Mouse (Mus musculus) forebrain, embryonic 12.5 days (tissue): Measurements from ENCODE around the gene Ube4b. TPM values are rescaled to one million over a fixed set of nuclear protein-coding genes. Genes with fewer than 3 reads are reported as not detected.
"Not testable (repeated sequence)": the region's sequence is repeated elsewhere in the genome, so short reads cannot be mapped to it uniquely, and the experiment has no call there.

Experiments used
- ATAC-seq: fragments of 200-750 bp; cut with Nextera tagmentation; 2 replicates; pipeline ENCODE4 v1.8.0; 2017; ENCODE audit warnings: moderate TSS enrichment; ENCODE audit not compliant: low FRiP score
- H3K27ac ChIP-seq: fragments of 300-500 bp; sonication (generic); 2 replicates; pipeline ENCODE4 v1.5.1; 2016; ENCODE audit warnings: mild to moderate bottlenecking
- H3K27me3 ChIP-seq: fragments of 300-500 bp; sonication (generic); 2 replicates; pipeline ENCODE4 v1.6.1; 2016; ENCODE audit warnings: mild to moderate bottlenecking
- H3K36me3 ChIP-seq: fragments of 300-500 bp; sonication (generic); replicated peaks from 2 replicates; pipeline ENCODE4 v1.6.1; 2016; ENCODE audit warnings: mild to moderate bottlenecking
- H3K4me1 ChIP-seq: fragments of 300-500 bp; sonication (generic); 2 replicates; pipeline ENCODE4 v1.6.1; 2016
- H3K4me2 ChIP-seq: fragments of 300-500 bp; sonication (generic); 2 replicates; pipeline ENCODE4 v1.6.1; 2016; ENCODE audit warnings: mild to moderate bottlenecking, moderate library complexity
- H3K4me3 ChIP-seq: fragments of 300-500 bp; sonication (generic); replicated peaks from 2 replicates; pipeline ENCODE4 v1.5.1; 2016; ENCODE audit warnings: mild to moderate bottlenecking
- H3K9ac ChIP-seq: fragments of 300-500 bp; sonication (generic); 2 replicates; pipeline ENCODE4 v1.6.1; 2016; ENCODE audit warnings: mild to moderate bottlenecking
- H3K9me3 ChIP-seq: fragments of 300-500 bp; sonication (generic); 2 replicates; pipeline ENCODE4 v1.6.1; 2016
- WGBS: fragments of 180-500 bp; shearing (Covaris S2); methylation state at CpG from one replicate; pipeline ENCODE4 v1.1.7; 2016; 5-methylcytosine and 5-hydroxymethylcytosine counted together
- polyA plus RNA-seq: library from polyadenylated mRNA; unstranded; fragments of >200 nt; fragmentation: Nextera tagmentation; extraction: Ambion mirVana; gene quantifications from 2 replicates; pipeline ENCODE4 v1.2.1, GENCODE M21; 2016

Gene Ube4b
- polyA plus RNA-seq, 1 experiment from 2014 or later = 68.9 TPM

DNA sequence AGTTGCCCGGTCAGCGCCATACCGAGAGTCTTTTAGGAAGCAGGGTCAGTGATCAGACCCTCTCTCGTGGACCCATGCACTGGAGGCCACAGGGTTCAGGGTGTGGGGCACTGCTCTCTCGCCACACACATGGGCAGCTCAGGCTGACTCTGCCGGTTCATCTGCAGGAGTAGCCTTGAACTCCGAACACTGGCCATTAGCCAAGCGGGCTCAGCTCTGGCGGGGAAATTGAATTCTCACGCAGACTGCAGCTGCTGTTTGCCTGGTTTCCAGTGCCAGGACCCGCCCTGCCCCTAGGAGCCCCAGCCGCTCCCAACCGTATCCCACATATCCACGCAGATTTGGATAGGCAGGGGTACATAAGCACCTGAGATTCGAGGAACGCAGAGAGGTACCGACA, 27.7 kb upstream of the Ube4b start:
- no peak for ATAC-seq
- no peak overlapping the region for H3K4me3 ChIP-seq
- H3K27me3 ChIP-seq = no peaks in the 10 kb centered on the region
- H3K4me2 ChIP-seq = no peak overlapping the region
- no peaks in the 10 kb centered on the region for H3K9me3 ChIP-seq
- no peaks in the 10 kb centered on the region for H3K4me1 ChIP-seq
- whole genome bisulfite sequencing = 91% methylated on average over 17 of the region's 17 CpGs
- no peaks in the 10 kb centered on the region for H3K36me3 ChIP-seq
- no peak overlapping the region for H3K27ac ChIP-seq
- H3K9ac ChIP-seq = 0 out of 2 replicates have a peak overlapping the region, but pooled peaks have one; percentile 7

DNA sequence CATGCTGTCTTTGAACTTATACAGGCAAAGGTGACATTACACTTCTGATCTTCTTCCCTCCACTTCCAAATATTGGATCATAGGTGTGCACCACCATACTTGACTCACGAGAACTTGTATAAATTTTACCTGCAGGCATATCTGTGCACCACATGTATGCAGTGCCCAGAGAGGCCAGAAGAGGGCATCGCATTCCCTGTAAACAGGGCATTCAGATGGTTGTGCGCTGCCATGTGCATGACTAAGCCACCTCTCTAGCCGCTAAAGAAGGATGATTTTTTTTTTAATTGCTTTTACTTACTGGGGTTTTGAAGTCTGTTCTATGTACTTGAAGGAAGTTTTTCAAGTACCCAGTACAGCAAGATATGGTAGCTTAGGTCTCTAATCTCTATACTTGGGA, 27.1 kb upstream of the Ube4b start:
- Histone ChIP-seq H3K27me3 (no peaks in the 10 kb centered on the region), H3K27ac (no peak overlapping the region), H3K4me1 (no peaks in the 10 kb centered on the region), H3K36me3 (no peaks in the 10 kb centered on the region), H3K4me3 (no peak overlapping the region), H3K9me3 (no peaks in the 10 kb centered on the region), H3K4me2 (no peak overlapping the region), H3K9ac (no peak overlapping the region)
- WGBS = 85% methylated on average over 4 of the region's 4 CpGs
- no peak for ATAC-seq

DNA sequence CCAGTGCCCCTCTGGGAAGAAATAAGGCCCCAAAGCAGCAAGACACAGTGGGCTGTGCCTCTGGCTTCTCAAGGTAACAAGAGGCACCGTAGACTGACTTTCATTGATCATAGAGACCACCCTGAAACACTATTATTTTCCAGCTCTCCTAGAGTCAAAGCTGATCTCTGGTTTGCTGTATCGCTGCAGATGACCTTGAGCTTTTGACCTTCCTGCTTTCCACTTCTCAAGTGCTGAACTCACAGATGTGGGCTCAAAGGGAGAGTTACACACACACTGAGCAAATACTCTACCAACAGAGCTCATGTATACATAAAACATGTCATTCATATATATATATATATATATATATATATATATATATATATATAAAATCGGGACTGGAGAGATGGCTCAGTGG, 24.1 kb upstream of the Ube4b start:
- no peak overlapping the region for H3K9ac ChIP-seq
- no peaks in the 10 kb centered on the region for H3K9me3 ChIP-seq
- no peak overlapping the region for H3K4me2 ChIP-seq
- H3K27ac ChIP-seq = no peak overlapping the region
- H3K36me3 ChIP-seq = no peaks in the 10 kb centered on the region
- H3K4me3 ChIP-seq = no peak overlapping the region
- WGBS = 93% methylated on average over 3 of the region's 3 CpGs
- peaks cover 8% of the 10 kb centered on the region for H3K4me1 ChIP-seq
- no peaks in the 10 kb centered on the region for H3K27me3 ChIP-seq
- no peak for ATAC-seq

DNA sequence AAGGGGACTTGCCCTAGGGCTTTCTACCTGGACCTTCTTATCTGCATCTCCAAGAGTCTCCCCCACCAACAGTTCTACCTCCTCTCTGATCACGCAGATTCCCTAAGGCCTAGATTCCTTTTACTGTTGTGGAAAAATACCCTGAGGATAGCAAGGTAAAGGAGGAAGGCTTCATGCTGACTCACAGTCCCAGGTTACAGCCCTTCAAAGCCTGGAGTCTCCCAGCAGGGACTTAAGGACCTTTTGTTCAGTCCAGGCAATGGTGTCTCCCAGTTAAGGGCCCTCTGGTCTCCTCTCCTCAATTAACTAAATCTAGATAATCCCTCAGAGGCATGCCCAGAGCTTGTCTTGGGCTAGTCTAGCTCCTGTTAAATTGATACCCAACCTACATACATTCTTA, 19.8 kb upstream of the Ube4b start:
- H3K36me3 ChIP-seq = no peaks in the 10 kb centered on the region
- WGBS = 8% methylated on average over 1 of the region's 1 CpGs

DNA sequence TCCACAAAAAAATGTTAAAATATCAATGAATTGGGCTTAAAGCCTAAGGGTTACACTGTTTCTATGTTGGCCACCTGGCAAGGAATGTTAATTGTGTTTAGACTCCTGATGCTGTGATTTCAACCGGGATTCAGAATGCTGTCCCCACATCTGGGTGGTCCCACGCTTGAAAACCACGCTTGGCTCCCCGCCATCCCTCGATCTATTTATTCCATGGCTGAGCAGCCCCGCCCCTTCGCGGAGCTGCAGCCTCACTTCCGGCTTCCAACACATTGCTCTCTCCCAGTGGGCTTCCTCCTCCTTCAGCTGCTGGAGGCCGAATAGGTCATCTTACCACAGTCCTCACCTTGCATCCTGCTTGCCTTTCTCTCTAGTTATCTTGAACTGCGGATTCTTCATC, 19.3 kb upstream of the Ube4b start:
- peak overlapping the region; percentile 33; the same call in 1 of the 2 replicates for H3K4me3 ChIP-seq
- ATAC-seq = peak; percentile 68
- H3K4me2 ChIP-seq = peak overlapping the region; percentile 59
- peaks cover 21% of the 10 kb centered on the region for H3K4me1 ChIP-seq
- WGBS = under 1% methylated on average over 11 of the region's 11 CpGs
- H3K27ac ChIP-seq = peak overlapping the region; percentile 95
- no peaks in the 10 kb centered on the region for H3K36me3 ChIP-seq
- H3K27me3 ChIP-seq = no peaks in the 10 kb centered on the region
- no peaks in the 10 kb centered on the region for H3K9me3 ChIP-seq
- H3K9ac ChIP-seq = peak overlapping the region; percentile 61; the same call in 1 of the 2 replicates

More for the DNA sequence above, 19.8 kb upstream of the Ube4b start:
- ATAC-seq = no peak
- Histone ChIP-seq H3K27me3 (no peaks in the 10 kb centered on the region), H3K9ac (no peak overlapping the region), H3K27ac (peak overlapping the region; percentile 95), H3K4me3 (no peak overlapping the region), H3K4me1 (peaks cover 21% of the 10 kb centered on the region), H3K4me2 (peak overlapping the region; percentile 59), H3K9me3 (no peaks in the 10 kb centered on the region)

DNA sequence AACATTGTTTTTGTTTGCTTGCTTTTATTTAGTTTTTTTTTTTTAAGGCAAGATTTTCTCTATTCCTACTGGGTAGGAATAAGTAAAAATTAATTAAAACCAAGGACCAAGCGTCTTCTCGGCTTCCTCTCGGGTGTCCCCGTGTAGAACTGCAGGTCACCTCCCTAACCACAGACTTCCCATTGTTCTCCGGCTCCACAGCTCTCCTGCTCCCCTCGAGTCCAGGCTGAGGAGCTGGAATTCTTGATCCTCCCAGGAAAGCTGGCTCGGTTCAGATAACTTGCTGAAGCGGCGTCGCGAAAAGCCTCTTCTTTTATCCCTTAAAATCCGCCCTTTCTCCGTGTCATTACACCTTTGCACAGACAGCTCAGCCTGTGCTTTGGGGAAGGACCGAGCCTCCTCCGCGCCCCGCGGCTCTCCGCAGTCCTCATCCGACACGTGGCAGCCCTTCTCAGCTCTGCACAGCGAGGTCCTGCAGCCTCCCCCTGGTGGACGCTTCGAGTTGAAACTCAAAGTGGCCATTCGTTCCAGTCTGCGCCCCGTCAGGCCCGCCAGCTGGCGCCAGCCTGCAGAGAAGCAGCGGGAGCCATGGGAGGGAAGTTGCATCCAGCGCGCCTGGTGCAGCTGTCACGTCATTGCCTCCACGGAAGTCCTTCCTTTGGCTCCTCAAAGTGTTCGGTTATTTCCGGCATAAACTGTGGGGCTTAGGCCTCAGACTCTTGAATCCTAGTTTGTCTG, 18.6 kb upstream of the Ube4b start:
- Histone ChIP-seq H3K27ac (peak overlapping the region; percentile 95), H3K4me2 (peak overlapping the region; percentile 59), H3K9me3 (no peaks in the 10 kb centered on the region), H3K9ac (peak overlapping the region; percentile 61), H3K36me3 (no peaks in the 10 kb centered on the region), H3K4me1 (peaks cover 21% of the 10 kb centered on the region), H3K27me3 (no peaks in the 10 kb centered on the region), H3K4me3 (peak overlapping the region; percentile 33)
- peak; percentile 98 for ATAC-seq
- under 1% methylated on average over 36 of the region's 36 CpGs for WGBS

DNA sequence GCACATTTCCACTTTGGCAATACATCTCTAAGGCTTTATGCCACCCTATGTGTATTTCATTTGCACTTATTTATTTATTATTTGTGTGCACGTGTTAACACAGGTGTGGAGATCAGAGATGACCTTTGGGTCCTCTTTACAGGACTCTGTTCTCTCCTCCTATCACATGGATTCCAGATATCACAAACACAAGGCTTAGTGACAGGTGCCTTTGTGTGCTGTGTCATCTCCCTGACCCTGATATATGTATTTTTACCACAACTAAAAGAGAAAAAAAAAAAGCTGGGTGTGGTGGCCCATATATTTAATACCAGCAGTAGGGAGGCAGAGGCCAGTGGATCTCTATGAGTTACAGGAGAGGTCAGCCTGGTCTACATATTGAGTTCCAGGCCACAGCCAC, 17.9 kb upstream of the Ube4b start:
- Histone ChIP-seq H3K36me3 (no peaks in the 10 kb centered on the region), H3K9me3 (no peaks in the 10 kb centered on the region), H3K4me2 (peak overlapping the region; percentile 59), H3K4me3 (no peak overlapping the region), H3K27me3 (no peaks in the 10 kb centered on the region), H3K4me1 (peaks cover 21% of the 10 kb centered on the region), H3K9ac (peak overlapping the region; percentile 61; the same call in 1 of the 2 replicates), H3K27ac (peak overlapping the region; percentile 95)
- ATAC-seq = no peak
- 74% methylated on average over 1 of the region's 1 CpGs for WGBS

DNA sequence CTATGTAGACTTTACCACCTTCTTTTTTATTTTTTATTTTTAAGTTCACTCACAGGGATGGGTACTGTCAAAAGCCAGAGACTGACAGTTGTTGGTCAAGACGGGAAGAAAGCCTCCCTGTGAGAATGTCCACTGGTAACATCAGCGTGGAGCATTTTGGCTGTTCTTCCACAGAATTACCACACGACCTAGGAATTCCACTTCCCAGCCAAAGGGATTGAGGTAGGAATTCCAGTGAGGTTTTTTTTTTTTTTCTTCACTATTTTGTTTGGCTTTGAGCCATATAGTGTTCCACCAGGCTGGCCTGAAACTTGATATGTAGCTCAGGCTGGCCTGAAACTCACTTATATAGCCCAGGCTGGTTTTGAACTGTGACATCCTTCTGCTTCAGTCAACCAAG, 15.9 kb upstream of the Ube4b start:
- H3K9me3 ChIP-seq = no peaks in the 10 kb centered on the region
- no peak overlapping the region for H3K27ac ChIP-seq
- 70% methylated on average over 3 of the region's 3 CpGs for WGBS
- H3K4me2 ChIP-seq = no peak overlapping the region
- no peaks in the 10 kb centered on the region for H3K36me3 ChIP-seq
- peaks cover 21% of the 10 kb centered on the region for H3K4me1 ChIP-seq
- H3K27me3 ChIP-seq = no peaks in the 10 kb centered on the region
- H3K9ac ChIP-seq = no peak overlapping the region
- ATAC-seq = no peak
- H3K4me3 ChIP-seq = no peak overlapping the region

DNA sequence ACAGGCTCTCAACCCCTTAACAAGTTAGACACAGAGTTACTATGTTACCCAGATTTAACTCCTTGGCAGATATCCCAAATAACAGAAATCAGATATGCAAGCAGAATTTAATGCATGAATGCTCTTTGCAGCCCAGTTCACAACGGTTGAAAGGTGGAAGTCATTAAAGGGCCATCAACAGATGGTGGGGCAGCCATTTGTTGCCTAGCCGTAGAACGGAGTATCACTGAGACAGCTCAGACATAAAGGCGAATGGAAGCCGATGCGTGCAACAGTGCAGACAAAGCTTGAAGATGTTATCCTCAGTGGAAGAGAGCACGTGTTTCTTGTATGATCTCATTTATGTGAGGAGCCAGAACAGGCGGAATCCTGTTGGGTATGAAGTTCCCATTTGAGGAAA, 14.0 kb upstream of the Ube4b start:
- Histone ChIP-seq H3K4me1 (peaks cover 12% of the 10 kb centered on the region), H3K4me2 (no peak overlapping the region), H3K27me3 (no peaks in the 10 kb centered on the region), H3K9me3 (no peaks in the 10 kb centered on the region), H3K27ac (no peak overlapping the region), H3K9ac (no peak overlapping the region), H3K36me3 (no peaks in the 10 kb centered on the region), H3K4me3 (no peak overlapping the region)
- ATAC-seq = no peak
- WGBS = 73% methylated on average over 8 of the region's 8 CpGs

DNA sequence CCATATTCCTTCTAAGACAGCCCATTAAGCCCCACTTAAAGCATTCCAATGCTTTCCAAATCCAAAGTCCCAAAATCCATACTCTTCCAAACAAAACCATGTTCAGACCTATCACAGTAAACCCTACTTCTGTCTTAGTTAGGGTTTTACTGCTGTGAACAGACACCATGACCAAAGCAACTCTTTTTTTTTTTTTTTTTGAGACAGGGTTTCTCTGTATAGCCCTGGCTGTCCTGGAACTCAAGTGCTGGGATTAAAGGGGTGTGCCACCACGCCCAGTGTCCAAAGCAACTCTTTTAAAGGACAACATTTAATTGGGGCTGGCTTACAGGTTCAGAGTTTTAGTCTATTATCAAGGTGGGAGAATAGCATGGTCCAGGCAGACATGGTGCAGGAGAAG, 5.3 kb upstream of the Ube4b start:
- H3K9ac ChIP-seq, H3K27ac ChIP-seq, H3K27me3 ChIP-seq, H3K9me3 ChIP-seq, ATAC-seq, H3K36me3 ChIP-seq, H3K4me2 ChIP-seq, H3K4me1 ChIP-seq, H3K4me3 ChIP-seq: not testable (repeated sequence)
- WGBS = 76% methylated on average over 1 of the region's 1 CpGs

DNA sequence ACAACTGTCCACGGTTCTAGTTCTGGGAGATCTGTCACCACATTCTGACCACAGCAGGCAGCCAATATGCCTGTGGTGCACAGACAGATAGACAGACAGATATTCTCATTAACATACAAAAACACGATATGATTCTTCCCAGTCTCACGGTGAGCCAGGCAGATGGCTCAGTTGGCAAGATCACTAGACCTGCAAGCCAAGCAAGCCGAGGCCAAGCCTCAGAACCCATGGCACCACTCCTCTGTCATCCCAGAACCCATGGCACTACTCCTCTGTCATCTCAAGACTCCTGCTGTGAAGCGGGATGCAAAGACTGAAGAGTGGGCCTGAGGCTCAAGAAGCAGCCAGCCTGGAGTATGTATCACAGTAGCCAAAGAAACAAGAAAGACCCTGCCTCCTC, 3.0 kb upstream of the Ube4b start:
- ATAC-seq = no peak
- no peaks in the 10 kb centered on the region for H3K36me3 ChIP-seq
- no peaks in the 10 kb centered on the region for H3K27me3 ChIP-seq
- peaks cover 7% of the 10 kb centered on the region for H3K4me1 ChIP-seq
- H3K4me2 ChIP-seq = no peak overlapping the region
- H3K9ac ChIP-seq = no peak overlapping the region
- H3K9me3 ChIP-seq = no peaks in the 10 kb centered on the region
- H3K27ac ChIP-seq = no peak overlapping the region
- 82% methylated on average over 5 of the region's 5 CpGs for WGBS
- H3K4me3 ChIP-seq = no peak overlapping the region

DNA sequence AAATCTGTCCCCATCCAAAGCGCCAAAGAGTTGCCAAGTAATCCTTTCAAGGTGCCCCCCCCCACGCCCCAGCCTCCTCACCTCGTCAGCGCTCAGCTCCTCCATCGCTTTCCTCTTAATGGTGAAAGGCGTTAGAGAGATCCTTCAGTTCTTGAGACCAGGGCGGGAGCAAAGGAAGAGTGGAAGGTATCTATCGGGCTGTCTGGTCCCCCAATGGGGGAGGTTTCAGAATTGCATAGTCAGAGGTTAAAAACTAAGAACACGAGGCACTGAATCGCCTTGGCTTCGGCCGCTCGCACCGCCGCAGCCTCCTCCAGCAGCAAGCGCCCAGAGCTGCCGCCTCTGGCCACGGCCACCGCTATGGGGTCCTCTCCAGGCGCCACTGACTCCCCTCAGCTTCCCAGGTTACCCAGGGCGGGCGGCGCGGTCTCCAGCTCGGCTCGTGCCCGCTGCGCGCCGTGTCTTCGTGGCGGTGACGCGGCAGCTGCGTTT, 702 bp downstream of the Ube4b start:
- H3K9me3 ChIP-seq = no peaks in the 10 kb centered on the region
- peak overlapping the region; percentile 94 for H3K4me3 ChIP-seq
- ATAC-seq = peak; percentile 76
- under 1% methylated on average over 35 of the region's 35 CpGs for WGBS
- no peaks in the 10 kb centered on the region for H3K27me3 ChIP-seq
- peak overlapping the region; percentile 86 for H3K9ac ChIP-seq
- peaks cover 21% of the 10 kb centered on the region for H3K4me1 ChIP-seq
- peak overlapping the region; percentile 80 for H3K4me2 ChIP-seq
- H3K36me3 ChIP-seq = no peaks in the 10 kb centered on the region
- peak overlapping the region; percentile 99 for H3K27ac ChIP-seq

DNA sequence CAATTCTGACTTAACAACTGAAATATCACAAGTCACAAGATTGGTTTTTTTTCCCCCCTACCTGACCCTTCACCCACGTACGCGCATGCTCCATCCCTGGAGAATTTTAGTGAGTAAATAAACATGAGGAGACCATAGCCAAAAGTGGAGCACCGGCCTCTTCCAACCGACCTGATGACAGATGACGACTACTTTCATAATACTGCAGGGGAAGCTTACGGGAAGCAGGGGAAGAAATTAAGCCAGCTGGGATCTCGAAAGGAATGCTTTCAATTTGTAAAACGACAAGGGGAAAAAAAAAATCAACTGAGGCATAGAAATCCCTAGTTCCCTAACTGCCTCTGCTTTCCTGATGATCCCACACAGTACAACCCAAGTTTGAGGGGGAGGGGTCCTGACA, 1.8 kb downstream of the Ube4b start:
- Histone ChIP-seq H3K4me3 (peak overlapping the region; percentile 94), H3K27me3 (no peaks in the 10 kb centered on the region), H3K4me2 (peak overlapping the region; percentile 80), H3K27ac (0 out of 2 replicates have a peak overlapping the region, but pooled peaks have one; percentile 5), H3K36me3 (no peaks in the 10 kb centered on the region), H3K9me3 (no peaks in the 10 kb centered on the region), H3K9ac (peak overlapping the region; percentile 86), H3K4me1 (peaks cover 21% of the 10 kb centered on the region)
- 2% methylated on average over 9 of the region's 9 CpGs for WGBS
- ATAC-seq = no peak
